Mouse (Mus musculus) midbrain, embryonic 10.5 days (tissue): ENCODE measurements around the gene Olfr1474. TPM values are rescaled to one million over a fixed set of nuclear protein-coding genes. Genes with fewer than 3 reads are reported as not detected.
"Not testable (repeated sequence)": the region's sequence is repeated elsewhere in the genome, so short reads cannot be mapped to it uniquely, and the experiment has no call there.

Source experiments
- DNase-seq: peaks from one replicate; pipeline ENCODE4 v3.0.0-alpha.2; 2017; ENCODE audit warnings: low spot score
- H3K27ac ChIP-seq: fragments of 300-500 bp; sonication (generic); replicated peaks from 2 replicates; pipeline ENCODE4 v1.5.1; 2016; ENCODE audit warnings: mild to moderate bottlenecking
- H3K27me3 ChIP-seq: fragments of 300-500 bp; sonication (generic); 2 replicates; pipeline ENCODE4 v1.6.1; 2016; ENCODE audit warnings: low read depth, mild to moderate bottlenecking; ENCODE audit not compliant: poor library complexity, severe bottlenecking
- H3K36me3 ChIP-seq: fragments of 300-500 bp; sonication (generic); 2 replicates; pipeline ENCODE4 v1.6.1; 2016; ENCODE audit warnings: mild to moderate bottlenecking, moderate library complexity
- H3K4me1 ChIP-seq: fragments of 300-500 bp; sonication (generic); 2 replicates; pipeline ENCODE4 v1.6.1; 2016
- H3K4me3 ChIP-seq: fragments of 300-500 bp; sonication (generic); 2 replicates; pipeline ENCODE4 v1.5.1; 2016; ENCODE audit warnings: mild to moderate bottlenecking, moderate library complexity
- H3K9me3 ChIP-seq: fragments of 300-500 bp; sonication (generic); replicated peaks from 2 replicates; pipeline ENCODE4 v1.6.1; 2016; ENCODE audit warnings: mild to moderate bottlenecking
- WGBS: fragments of 180-500 bp; shearing (Covaris S2); methylation state at CpG from one replicate; pipeline ENCODE4 v1.1.7; 2016; 5-methylcytosine and 5-hydroxymethylcytosine counted together
- polyA plus RNA-seq: library from polyadenylated mRNA; unstranded; fragments of >200 nt; fragmentation: Nextera tagmentation; extraction: Ambion mirVana; gene quantifications from 2 replicates; pipeline ENCODE4 v1.2.1, GENCODE M21; 2016

The Olfr1474 gene
- polyA plus RNA-seq: not detected in 2 replicates

DNA sequence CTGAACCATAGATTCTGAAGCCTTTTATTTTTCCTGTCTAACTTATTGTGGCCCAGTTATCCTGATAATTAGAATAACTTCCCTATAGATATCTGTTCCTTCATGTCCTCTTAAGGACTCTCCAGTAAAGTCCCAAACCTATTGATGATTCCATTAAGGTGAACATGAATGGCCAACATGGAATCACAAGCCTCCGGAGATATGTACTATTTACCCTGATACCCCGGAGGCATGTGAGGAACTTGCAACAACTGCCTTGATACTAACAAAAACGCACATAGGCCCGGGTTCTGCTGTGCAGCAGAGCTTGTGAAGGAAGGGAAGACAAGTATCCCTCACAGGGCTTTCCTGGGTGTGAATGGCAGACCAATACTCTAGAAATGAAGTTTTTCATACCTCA, at the start of gene Olfr1474:
TSS of gene Olfr1474 (plus strand) at position 301 of the 400 bp plus-strand sequence.
- WGBS: 82% methylated on average over 4 of the region's 4 CpGs
- not testable (repeated sequence) for H3K36me3 ChIP-seq, H3K27me3 ChIP-seq, H3K27ac ChIP-seq, H3K9me3 ChIP-seq, H3K4me3 ChIP-seq, DNase-seq, H3K4me1 ChIP-seq

DNA sequence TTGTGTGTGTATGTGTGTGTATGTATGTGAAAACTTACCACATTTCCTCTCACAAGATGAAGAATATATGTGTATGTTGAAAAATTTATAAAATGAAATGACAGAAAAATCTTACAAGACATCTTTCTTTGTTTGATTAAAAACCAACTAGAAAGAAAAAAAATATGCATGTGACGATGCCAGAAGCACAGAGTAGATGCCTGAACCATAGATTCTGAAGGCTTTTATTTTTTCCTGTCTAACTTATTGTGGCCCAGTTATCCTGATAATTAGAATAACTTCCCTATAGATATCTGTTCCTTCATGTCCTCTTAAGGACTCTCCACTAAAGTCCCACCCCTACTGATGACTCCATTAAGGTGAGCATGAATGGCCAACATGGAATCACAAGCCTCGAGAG, 26.3 kb upstream of the Olfr1474 start, which contains the start of gene Olfr1471:
TSS of gene Olfr1471 (plus strand) at position 301 of the 400 bp plus-strand sequence.
- not testable (repeated sequence) for DNase-seq, H3K27ac ChIP-seq, H3K4me1 ChIP-seq, H3K36me3 ChIP-seq, H3K27me3 ChIP-seq, H3K4me3 ChIP-seq
- peaks cover 19% of the 10 kb centered on the region for H3K9me3 ChIP-seq
- whole genome bisulfite sequencing: 74% methylated on average over 2 of the region's 2 CpGs

DNA sequence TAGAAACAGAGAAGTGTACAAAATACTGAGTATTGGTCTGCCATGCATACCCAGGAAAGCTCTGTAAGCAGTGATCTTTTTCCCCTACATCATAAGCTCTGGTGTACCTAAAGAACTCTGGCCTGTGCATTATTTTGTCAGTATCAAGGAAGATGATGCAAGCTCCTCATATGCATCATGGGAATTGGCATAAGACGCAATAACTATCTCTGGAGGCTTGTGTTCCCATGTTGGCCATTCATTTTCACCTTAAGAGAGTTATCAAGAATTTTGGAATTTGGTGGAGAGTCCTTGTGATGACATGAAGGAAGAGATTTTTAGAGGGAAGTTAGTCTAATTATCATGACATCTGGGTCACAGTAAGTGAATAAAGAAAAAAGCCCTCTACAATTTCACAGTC, 13.4 kb upstream of the Olfr1474 start, which contains the start of gene Olfr1472:
TSS of gene Olfr1472 (minus strand) at position 101 of the 400 bp plus-strand sequence.
- Histone ChIP-seq H3K27ac (no peak within 1 kb of the TSS), H3K36me3 (no peaks in the 10 kb centered on the region), H3K4me3 (no peak within 1 kb of the TSS), H3K9me3 (peaks cover 39% of the 10 kb centered on the region), H3K4me1 (no peaks in the 10 kb centered on the region), H3K27me3 (no peaks in the 10 kb centered on the region)
- WGBS: 82% methylated on average over 1 of the region's 1 CpGs
- no peak for DNase-seq

DNA sequence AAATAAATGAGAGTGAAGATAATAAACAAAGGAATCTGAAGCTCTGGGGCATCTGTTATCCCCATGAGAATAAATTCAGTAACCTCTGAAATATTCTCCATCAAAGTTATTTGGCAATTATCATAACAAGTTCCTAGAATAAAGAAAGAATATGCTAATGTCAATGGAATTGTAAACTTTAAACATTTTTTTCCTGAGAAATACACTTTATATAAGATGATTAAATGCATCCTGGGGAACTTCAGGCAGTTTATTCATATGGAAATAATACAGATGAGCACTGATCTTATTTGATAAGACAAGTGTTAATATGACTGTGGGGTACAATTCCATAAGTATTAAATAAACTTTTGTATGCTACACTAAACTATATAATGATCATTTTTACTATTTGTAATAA, 10.7 kb downstream of the Olfr1474 start, which contains the start of gene Olfr1475:
TSS of gene Olfr1475 (minus strand) at position 101 of the 400 bp plus-strand sequence.
- Histone ChIP-seq H3K27ac (no peak within 1 kb of the TSS), H3K27me3 (no peaks in the 10 kb centered on the region), H3K4me3 (no peak within 1 kb of the TSS), H3K36me3 (no peaks in the 10 kb centered on the region), H3K4me1 (no peaks in the 10 kb centered on the region), H3K9me3 (0 out of 2 replicates have a peak, but pooled peaks cover under 1% of the 10 kb centered on the region)
- DNase-seq: no peak

DNA sequence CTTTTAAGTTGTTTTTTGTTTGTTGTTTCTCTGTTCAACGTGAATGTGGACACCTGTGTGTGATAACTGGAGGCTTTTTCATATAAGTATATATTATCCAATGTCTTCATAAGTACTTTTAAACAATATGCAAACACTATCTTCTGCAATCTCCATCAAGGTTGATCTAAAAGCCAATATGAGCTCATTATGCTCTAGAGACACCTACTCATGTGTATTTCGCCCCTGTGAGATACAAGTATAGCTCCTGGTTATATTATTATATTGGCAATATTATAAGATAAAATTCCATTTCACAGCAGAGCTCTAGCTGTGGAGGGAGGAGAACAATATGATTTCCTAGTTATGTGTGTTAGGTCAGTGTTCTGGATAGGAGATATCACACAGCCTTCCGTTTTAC, 30.9 kb downstream of the Olfr1474 start, which contains the start of gene Olfr1477:
TSS of gene Olfr1477 (plus strand) at position 301 of the 400 bp plus-strand sequence.
- 82% methylated on average over 3 of the region's 3 CpGs for WGBS
- H3K27ac ChIP-seq: no peak within 1 kb of the TSS
- DNase-seq: no peak
- H3K4me1 ChIP-seq: no peaks in the 10 kb centered on the region
- no peaks in the 10 kb centered on the region for H3K36me3 ChIP-seq
- no peak within 1 kb of the TSS for H3K4me3 ChIP-seq
- no peaks in the 10 kb centered on the region for H3K27me3 ChIP-seq
- H3K9me3 ChIP-seq: peaks cover 27% of the 10 kb centered on the region

Other genes with a start within 250 kb of the Olfr1474 start
- gene Olfr1463, start 238.2 kb upstream of the Olfr1474 start, polyA plus RNA-seq: not detected in 2 replicates
- gene Olfr1465, start 154.0 kb upstream of the Olfr1474 start, polyA plus RNA-seq: not detected in 2 replicates
- not detected in 2 replicates for gene Olfr1466, start 130.7 kb upstream of the Olfr1474 start, polyA plus RNA-seq
- gene Olfr1467, start 107.3 kb upstream of the Olfr1474 start, polyA plus RNA-seq: not detected in 2 replicates
- gene Olfr1469, start 61.7 kb upstream of the Olfr1474 start, polyA plus RNA-seq: not detected in 2 replicates
- not detected in 2 replicates for gene Olfr1471, start 26.2 kb upstream of the Olfr1474 start, polyA plus RNA-seq
- not detected in 2 replicates for gene Olfr1472, start 13.5 kb upstream of the Olfr1474 start, polyA plus RNA-seq
- not detected in 2 replicates for gene Olfr1475, start 10.6 kb downstream of the Olfr1474 start, polyA plus RNA-seq
- not detected in 2 replicates for gene Olfr1477, start 31.0 kb downstream of the Olfr1474 start, polyA plus RNA-seq
- gene Olfr1480, start 58.3 kb downstream of the Olfr1474 start, polyA plus RNA-seq: not detected in 2 replicates
- gene Olfr1484, start 113.9 kb downstream of the Olfr1474 start, polyA plus RNA-seq: not detected in 2 replicates
- not detected in 2 replicates for gene Olfr1487, start 147.8 kb downstream of the Olfr1474 start, polyA plus RNA-seq
- not detected in 2 replicates for gene Olfr1489, start 162.1 kb downstream of the Olfr1474 start, polyA plus RNA-seq
- not detected in 2 replicates for gene Olfr1490, start 181.5 kb downstream of the Olfr1474 start, polyA plus RNA-seq
- gene Olfr1491, start 227.7 kb downstream of the Olfr1474 start, polyA plus RNA-seq: not detected in 2 replicates